Mouse (Mus musculus) lung, embryonic 15.5 days (tissue): ENCODE data around the gene Cmtm6. TPM values are rescaled to one million over a fixed set of nuclear protein-coding genes. Genes with fewer than 3 reads are reported as not detected.
"Not testable (repeated sequence)": the region's sequence is repeated elsewhere in the genome, so short reads cannot be mapped to it uniquely, and the experiment has no call there.

ENCODE experiments used
- ATAC-seq: fragments of 200-750 bp; cut with Nextera tagmentation; 2 replicates; pipeline ENCODE4 v1.8.0; 2017; ENCODE audit warnings: moderate number of reproducible peaks, borderline replicate concordance; ENCODE audit not compliant: low FRiP score, low TSS enrichment; ENCODE audit errors: extremely low read depth
- H3K27ac ChIP-seq: fragments of 300-500 bp; sonication (generic); 2 replicates; pipeline ENCODE4 v1.5.1; 2015; ENCODE audit warnings: moderate library complexity, mild to moderate bottlenecking, inconsistent platforms
- H3K27me3 ChIP-seq: fragments of 300-500 bp; sonication (generic); 2 replicates; pipeline ENCODE4 v1.6.1; 2015; ENCODE audit warnings: inconsistent platforms
- H3K36me3 ChIP-seq: fragments of 300-500 bp; sonication (generic); 2 replicates; pipeline ENCODE4 v1.6.1; 2015; ENCODE audit warnings: inconsistent platforms
- H3K4me1 ChIP-seq: fragments of 300-500 bp; sonication (generic); 2 replicates; pipeline ENCODE4 v1.6.1; 2015; ENCODE audit warnings: inconsistent platforms
- H3K4me2 ChIP-seq: fragments of 300-500 bp; sonication (generic); 2 replicates; pipeline ENCODE4 v1.6.1; 2015; ENCODE audit warnings: inconsistent platforms, mild to moderate bottlenecking, moderate library complexity
- H3K4me3 ChIP-seq: fragments of 300-500 bp; sonication (generic); 2 replicates; pipeline ENCODE4 v1.5.1; 2015; ENCODE audit warnings: mild to moderate bottlenecking, inconsistent platforms
- H3K9ac ChIP-seq: fragments of 300-500 bp; sonication (generic); 2 replicates; pipeline ENCODE4 v1.6.1; 2015; ENCODE audit warnings: inconsistent platforms
- H3K9me3 ChIP-seq: fragments of 300-500 bp; sonication (generic); 2 replicates; pipeline ENCODE4 v1.6.1; 2016; ENCODE audit warnings: inconsistent platforms
- WGBS: fragments of 180-500 bp; shearing (Covaris S2); methylation state at CpG from one replicate; pipeline ENCODE4 v1.1.7; 2015; 5-methylcytosine and 5-hydroxymethylcytosine counted together
- polyA plus RNA-seq: library from polyadenylated mRNA; unstranded; fragments of >200 nt; fragmentation: Nextera tagmentation; extraction: Ambion mirVana; gene quantifications from 2 replicates; pipeline ENCODE4 v1.2.1, GENCODE M21; 2015

The Cmtm6 gene
- polyA plus RNA-seq: 60.1 and 66.5 TPM in 2 replicates

DNA sequence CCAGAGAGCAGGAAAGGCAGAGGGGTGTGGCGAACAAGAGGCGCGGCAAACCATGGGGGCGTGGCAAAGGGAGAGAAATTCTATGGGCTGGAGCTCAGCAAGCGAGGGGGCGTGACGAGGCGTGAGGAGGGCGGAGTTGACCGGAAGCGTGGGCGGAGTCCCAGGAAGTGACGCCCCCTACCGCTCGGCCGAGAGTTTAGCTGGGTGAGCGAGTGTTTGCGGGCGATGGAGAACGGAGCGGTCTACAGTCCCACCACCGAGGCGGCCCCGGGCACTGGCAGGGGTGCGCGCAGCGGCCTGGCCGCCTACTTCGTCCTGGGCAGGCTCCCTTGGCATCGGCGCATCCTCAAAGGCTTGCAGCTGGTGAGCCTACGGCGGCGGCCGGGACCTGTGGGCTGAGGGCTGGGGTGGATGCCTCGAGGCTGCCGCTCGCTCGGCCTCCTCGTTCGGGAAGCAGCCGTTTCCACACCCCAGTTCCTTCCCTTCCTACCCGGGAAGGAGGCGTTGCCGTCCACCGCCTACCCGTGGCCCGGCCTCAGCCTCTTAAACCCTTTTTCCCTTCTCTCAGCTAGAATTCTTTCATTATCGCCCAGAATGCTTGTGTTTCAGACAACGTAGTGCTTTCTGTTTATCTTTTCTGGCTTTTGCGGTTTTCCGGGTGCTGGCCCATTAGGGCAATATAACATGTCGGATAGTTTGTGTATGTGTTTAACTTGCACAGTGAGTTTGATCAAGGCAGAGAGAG lies at the start of gene Cmtm6:
Cmtm6 (plus strand) TSS at position 106 of the 745 bp plus-strand sequence.
- H3K36me3 ChIP-seq: no peaks in the 10 kb centered on the region
- peaks cover 8% of the 10 kb centered on the region for H3K4me1 ChIP-seq
- peak within 1 kb of the TSS; percentile 60 for H3K4me2 ChIP-seq
- WGBS: under 1% methylated on average over 53 of the region's 53 CpGs
- H3K27me3 ChIP-seq: no peaks in the 10 kb centered on the region
- peak within 1 kb of the TSS; percentile 94 for H3K9ac ChIP-seq
- peak within 1 kb of the TSS; percentile 90 for H3K4me3 ChIP-seq
- H3K9me3 ChIP-seq: no peaks in the 10 kb centered on the region
- peak within 1 kb of the TSS; percentile 97 for H3K27ac ChIP-seq
- peak; percentile 94 for ATAC-seq

DNA sequence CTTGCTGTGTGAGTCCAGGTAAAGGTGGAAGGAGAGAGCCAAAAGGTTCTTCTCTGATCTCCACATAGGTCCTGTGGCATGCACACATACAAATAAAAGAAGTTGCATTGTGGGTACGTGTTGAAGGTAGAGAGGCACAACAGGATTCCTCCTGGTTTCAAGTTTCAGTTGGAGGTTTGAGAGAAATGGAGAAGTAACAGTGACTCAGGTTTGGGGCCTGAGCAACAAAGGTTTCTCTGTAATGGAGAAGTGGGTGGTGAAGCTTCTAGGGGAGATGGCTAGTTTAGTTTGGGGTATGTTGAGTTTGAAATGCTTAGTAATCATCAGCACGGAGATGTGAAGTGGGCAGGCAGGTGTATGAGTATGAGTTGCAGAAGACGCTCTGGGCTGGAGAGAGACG lies 48.7 kb upstream of the Cmtm6 start:
- Histone ChIP-seq H3K27ac (no peak overlapping the region), H3K9me3 (no peaks in the 10 kb centered on the region), H3K4me2 (no peak overlapping the region), H3K9ac (no peak overlapping the region), H3K36me3 (no peaks in the 10 kb centered on the region), H3K4me3 (no peak overlapping the region), H3K27me3 (no peaks in the 10 kb centered on the region), H3K4me1 (no peaks in the 10 kb centered on the region)
- WGBS: 68% methylated on average over 4 of the region's 4 CpGs
- no peak for ATAC-seq

DNA sequence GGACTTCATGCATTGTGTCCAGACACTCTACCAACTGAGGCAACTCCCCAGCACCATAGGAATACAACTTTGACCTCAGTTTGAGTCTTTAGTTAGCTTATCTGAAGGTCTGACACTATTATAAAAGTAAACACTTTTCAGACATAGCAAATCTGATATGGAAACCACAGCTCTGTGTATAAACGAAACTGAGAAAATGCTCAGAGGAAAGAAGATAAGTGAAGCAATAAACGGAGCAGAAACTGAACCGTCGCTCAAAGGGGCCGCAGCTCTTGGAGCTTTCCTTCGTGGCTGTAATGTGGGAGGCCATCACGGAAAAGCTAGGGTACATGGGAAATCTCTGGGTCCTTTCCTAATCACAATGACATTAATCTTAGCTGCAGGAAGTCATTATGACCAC lies 44.7 kb upstream of the Cmtm6 start:
- Histone ChIP-seq H3K4me1 (peaks cover 21% of the 10 kb centered on the region), H3K4me3 (no peak overlapping the region), H3K36me3 (no peaks in the 10 kb centered on the region), H3K27ac (no peak overlapping the region), H3K4me2 (no peak overlapping the region), H3K27me3 (no peaks in the 10 kb centered on the region), H3K9me3 (no peaks in the 10 kb centered on the region), H3K9ac (no peak overlapping the region)
- WGBS: 69% methylated on average over 7 of the region's 7 CpGs
- no peak for ATAC-seq

DNA sequence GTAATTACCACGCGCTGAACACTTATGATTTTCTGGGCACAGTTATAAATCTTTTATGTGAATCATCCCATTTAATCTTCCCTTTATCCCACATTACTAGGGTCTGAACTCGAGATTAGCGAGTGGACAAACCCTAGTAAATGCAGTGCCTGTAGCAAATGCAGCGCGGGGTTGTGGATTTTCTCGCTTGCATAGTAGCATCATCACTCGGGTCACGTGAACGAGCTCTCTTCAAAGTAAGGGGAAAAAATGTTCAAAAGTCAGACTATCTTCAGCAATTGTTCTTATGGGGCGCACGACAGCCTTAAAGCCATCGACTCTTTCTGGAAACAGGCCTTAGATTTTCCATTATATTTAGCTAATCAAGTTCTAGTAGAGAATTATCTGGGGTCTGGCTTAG lies 43.3 kb upstream of the Cmtm6 start:
- Histone ChIP-seq H3K4me2 (peak overlapping the region; percentile 78), H3K9ac (peak overlapping the region; percentile 71; the same call in 1 of the 2 replicates), H3K4me3 (peak overlapping the region; percentile 79), H3K9me3 (no peaks in the 10 kb centered on the region), H3K4me1 (peaks cover 21% of the 10 kb centered on the region), H3K36me3 (peaks cover 10% of the 10 kb centered on the region), H3K27me3 (no peaks in the 10 kb centered on the region), H3K27ac (no peak overlapping the region)
- no peak for ATAC-seq
- 71% methylated on average over 13 of the region's 13 CpGs for WGBS

DNA sequence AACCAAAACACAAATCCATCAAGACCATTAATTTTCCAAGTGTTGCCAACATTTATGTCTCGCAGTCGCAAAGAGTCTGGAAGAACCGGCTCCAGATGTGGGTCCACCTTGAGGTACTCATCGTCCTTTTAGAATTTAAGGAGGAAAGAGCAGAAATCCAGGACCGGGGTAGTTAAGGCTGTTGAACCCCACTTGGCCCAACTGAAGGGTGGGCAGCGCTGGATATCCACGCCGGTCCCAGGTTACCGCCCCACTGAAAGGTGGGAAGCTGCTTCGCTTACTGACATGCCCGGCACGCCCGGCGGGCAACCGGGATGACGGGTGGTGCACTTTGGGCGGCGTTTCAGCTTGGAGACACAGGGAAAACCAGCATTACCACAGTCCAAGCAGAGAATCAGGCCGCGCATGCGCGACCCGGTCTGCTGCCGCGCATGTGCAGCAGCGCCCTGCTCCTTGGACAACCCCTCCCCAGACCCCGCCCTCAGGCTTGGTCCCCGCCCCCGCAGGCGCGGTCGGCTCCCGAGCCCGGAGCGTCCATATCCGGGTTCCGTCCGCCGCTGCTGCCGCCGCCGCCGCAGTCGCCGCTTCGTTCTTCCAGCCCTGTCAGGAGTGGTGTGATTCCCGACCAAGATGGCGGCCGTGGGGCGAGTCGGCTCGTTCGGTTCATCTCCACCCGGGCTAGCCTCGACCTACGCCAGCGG lies 42.5 kb upstream of the Cmtm6 start, which contains the start of gene Dync1li1:
Dync1li1 (plus strand) TSS at position 539 of the 701 bp plus-strand sequence.
- under 1% methylated on average over 55 of the region's 57 CpGs for WGBS
- Histone ChIP-seq H3K36me3 (peaks cover 13% of the 10 kb centered on the region), H3K27me3 (no peaks in the 10 kb centered on the region)

DNA sequence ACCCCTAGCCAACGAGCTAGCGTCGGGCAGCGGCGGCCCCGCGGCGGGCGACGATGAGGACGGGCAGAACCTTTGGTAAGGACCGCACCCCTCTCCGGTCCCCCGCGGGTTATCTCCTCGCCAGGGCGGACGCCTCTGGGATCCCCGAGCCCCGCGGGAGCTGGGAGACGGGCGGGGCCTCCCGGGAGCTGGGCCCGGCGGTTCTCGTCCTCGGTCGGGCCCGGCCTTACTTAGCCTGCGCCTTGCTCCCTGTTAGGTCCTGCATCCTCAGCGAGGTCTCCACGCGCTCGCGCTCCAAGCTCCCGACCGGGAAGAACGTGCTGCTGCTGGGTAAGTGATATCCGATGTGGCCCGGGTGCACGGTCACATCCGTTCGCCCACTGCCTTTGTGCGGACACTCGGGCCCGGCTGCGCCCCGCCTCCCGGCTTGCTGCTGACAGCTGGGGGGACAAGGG lies 41.9 kb upstream of the Cmtm6 start:
- Histone ChIP-seq H3K4me2 (peak overlapping the region; percentile 73), H3K27ac (peak overlapping the region; percentile 79), H3K9me3 (no peaks in the 10 kb centered on the region), H3K9ac (peak overlapping the region; percentile 86), H3K4me1 (peaks cover 21% of the 10 kb centered on the region), H3K4me3 (peak overlapping the region; percentile 79), H3K27me3 (no peaks in the 10 kb centered on the region), H3K36me3 (peaks cover 13% of the 10 kb centered on the region)
- WGBS: under 1% methylated on average over 50 of the region's 50 CpGs
- ATAC-seq: peak; percentile 80

More for the DNA sequence above, 42.5 kb upstream of the Cmtm6 start, which contains the start of gene Dync1li1:
- peak within 1 kb of the TSS; percentile 79 for H3K4me3 ChIP-seq
- peak; percentile 98 for ATAC-seq
- peaks cover 21% of the 10 kb centered on the region for H3K4me1 ChIP-seq
- no peaks in the 10 kb centered on the region for H3K9me3 ChIP-seq
- peak within 1 kb of the TSS; percentile 86 for H3K9ac ChIP-seq
- H3K27ac ChIP-seq: peak within 1 kb of the TSS; percentile 79
- H3K4me2 ChIP-seq: peak within 1 kb of the TSS; percentile 78

DNA sequence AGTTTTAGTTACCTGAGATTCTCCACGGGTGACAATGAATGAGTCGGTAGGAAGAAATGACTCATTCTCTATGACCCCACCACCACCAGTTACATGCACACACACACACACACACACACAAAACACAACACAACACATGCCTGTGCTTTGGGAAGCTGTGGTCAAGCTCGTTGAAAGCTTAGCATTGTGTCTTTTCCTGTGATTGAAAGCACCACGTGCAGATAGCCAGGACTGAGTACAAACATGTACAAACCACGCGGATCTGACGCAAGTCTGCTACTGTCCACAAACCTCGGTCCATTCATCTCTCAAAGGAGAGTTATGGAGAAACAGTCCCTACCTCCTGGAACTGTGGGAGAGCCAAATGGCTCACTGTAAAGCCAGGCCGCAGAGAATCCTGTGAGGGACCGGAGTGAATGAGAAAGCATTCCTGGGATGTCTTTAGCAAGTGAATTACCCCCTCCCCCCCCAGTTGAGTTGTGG lies 40.8 kb upstream of the Cmtm6 start:
- Histone ChIP-seq H3K9me3 (no peaks in the 10 kb centered on the region), H3K4me2 (peak overlapping the region; percentile 73), H3K27ac (no peak overlapping the region), H3K4me1 (peaks cover 21% of the 10 kb centered on the region), H3K27me3 (no peaks in the 10 kb centered on the region), H3K4me3 (peak overlapping the region; percentile 79), H3K9ac (0 out of 2 replicates have a peak overlapping the region, but pooled peaks have one; percentile 86), H3K36me3 (peaks cover 21% of the 10 kb centered on the region)
- WGBS: 14% methylated on average over 10 of the region's 10 CpGs
- no peak for ATAC-seq

DNA sequence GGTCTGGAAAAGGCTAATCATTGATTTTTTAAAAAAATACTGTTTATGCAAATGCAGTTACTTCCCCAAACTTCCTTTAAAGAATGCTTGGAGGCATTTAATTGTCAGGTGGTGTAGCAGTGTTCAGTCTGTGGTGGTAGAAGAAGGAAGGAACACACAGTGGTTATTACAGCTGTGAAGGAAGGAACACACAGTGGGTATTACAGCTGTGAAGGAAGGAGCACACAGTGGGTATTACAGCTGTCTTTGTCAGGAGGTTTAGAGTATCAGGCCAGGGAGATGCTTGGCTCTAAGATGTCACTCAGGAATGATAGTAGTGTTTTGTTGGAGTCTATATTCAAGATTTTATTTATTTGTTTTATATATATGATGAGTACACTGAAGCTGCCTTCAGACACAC lies 39.8 kb upstream of the Cmtm6 start:
- Histone ChIP-seq H3K4me2 (no peak overlapping the region), H3K36me3 (peaks cover 21% of the 10 kb centered on the region)
- ATAC-seq: no peak

DNA sequence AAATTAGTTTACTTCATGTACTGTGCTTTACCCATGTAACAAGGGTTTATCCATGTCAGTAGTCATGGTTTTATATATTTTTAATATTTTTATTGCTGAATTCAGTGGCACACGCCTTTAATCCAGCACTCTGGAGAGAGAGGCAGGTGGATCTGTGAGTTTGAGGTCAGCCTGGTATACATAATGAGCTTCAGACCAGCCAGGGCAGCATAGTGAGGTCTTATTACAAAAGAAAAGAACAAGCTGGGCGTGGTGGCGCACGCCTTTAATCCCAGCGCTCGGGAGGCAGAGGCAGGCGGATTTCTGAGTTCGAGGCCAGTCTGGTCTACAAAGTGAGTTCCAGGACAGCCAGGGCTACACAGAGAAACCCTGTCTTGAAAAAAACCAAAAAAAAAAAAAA lies 35.3 kb upstream of the Cmtm6 start:
- H3K27ac ChIP-seq, H3K4me3 ChIP-seq, H3K9me3 ChIP-seq, H3K9ac ChIP-seq, H3K27me3 ChIP-seq, ATAC-seq, H3K4me2 ChIP-seq, H3K4me1 ChIP-seq: not testable (repeated sequence)
- H3K36me3 ChIP-seq: peaks cover 24% of the 10 kb centered on the region
- WGBS: 96% methylated on average over 8 of the region's 8 CpGs

More for the DNA sequence above, 39.8 kb upstream of the Cmtm6 start:
- Histone ChIP-seq H3K4me3 (no peak overlapping the region), H3K4me1 (peaks cover 21% of the 10 kb centered on the region), H3K27ac (no peak overlapping the region), H3K9me3 (no peaks in the 10 kb centered on the region), H3K9ac (no peak overlapping the region), H3K27me3 (no peaks in the 10 kb centered on the region)

DNA sequence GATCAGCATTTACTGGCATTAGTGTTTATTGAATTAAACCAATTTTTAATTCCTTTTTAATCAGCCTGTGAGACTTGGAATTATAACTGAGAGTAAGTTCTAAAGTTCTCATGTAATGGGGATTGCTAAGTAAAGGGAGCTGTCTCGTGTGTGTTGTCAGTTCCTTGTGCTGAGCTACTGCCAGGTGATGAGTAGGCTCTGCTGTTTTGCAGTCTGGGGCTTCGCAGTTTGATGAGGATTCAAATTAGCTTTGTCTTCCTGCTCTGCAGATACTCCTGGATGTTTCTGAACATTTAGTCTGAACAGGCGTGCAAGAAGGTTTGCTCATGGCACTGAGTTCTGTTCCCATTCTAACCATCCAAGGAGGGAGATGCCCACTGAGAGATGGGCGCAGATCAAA lies 33.8 kb upstream of the Cmtm6 start:
- H3K4me3 ChIP-seq: no peak overlapping the region
- H3K4me1 ChIP-seq: no peaks in the 10 kb centered on the region
- H3K27ac ChIP-seq: no peak overlapping the region
- H3K9ac ChIP-seq: no peak overlapping the region
- H3K27me3 ChIP-seq: no peaks in the 10 kb centered on the region
- H3K9me3 ChIP-seq: no peaks in the 10 kb centered on the region
- 85% methylated on average over 4 of the region's 4 CpGs for WGBS
- no peak overlapping the region for H3K4me2 ChIP-seq
- no peak for ATAC-seq
- H3K36me3 ChIP-seq: peaks cover 20% of the 10 kb centered on the region

DNA sequence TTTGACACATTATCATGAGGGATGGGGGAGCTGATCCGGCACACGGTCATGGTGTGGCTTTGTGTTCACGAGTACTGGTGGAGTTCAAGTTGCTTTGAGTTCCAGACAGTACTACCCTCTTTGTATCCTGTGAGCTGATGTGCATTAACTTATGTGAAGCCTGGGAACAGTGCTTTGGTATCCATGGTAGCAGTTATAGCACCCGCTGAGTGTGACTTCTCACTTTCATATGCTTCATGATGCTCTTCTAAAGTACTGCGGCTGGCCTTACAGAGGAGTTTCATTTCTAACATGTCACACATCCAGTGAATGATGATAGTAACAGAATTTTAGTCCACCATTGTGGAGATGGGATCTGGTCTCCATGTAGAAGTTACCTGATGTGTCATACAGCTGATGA lies 33.0 kb upstream of the Cmtm6 start:
- Histone ChIP-seq H3K4me1 (no peaks in the 10 kb centered on the region), H3K4me2 (no peak overlapping the region), H3K27me3 (no peaks in the 10 kb centered on the region), H3K36me3 (peaks cover 12% of the 10 kb centered on the region; the same call in 1 of the 2 replicates), H3K4me3 (no peak overlapping the region), H3K9me3 (no peaks in the 10 kb centered on the region), H3K27ac (no peak overlapping the region), H3K9ac (no peak overlapping the region)
- ATAC-seq: no peak
- WGBS: 89% methylated on average over 5 of the region's 5 CpGs

DNA sequence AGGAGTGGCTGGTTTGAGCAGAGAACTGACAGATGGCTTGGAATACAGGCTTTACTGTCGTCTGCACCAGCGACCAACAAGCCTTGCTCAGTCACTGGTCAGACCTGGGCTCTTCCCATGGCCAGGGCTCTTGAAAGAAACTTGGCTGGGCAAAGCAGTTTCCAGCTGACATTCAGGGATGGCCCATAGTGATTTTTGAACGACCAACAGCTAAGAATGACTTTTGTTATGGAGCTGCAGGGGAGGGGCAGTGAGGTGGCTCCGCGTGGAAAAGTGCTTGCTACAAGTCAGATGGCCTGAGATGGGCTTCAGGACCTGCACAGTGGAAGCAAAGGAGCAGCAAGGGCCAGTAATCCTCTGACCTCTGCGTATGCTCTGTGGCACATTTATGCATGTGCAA lies 31.7 kb upstream of the Cmtm6 start:
- 76% methylated on average over 6 of the region's 6 CpGs for WGBS
- Histone ChIP-seq H3K27ac (no peak overlapping the region), H3K27me3 (no peaks in the 10 kb centered on the region), H3K4me2 (no peak overlapping the region), H3K9me3 (no peaks in the 10 kb centered on the region), H3K4me1 (no peaks in the 10 kb centered on the region), H3K9ac (no peak overlapping the region), H3K36me3 (peaks cover 10% of the 10 kb centered on the region; the same call in 1 of the 2 replicates), H3K4me3 (no peak overlapping the region)
- no peak for ATAC-seq
